Mouse (Mus musculus): ENCODE measurements around the gene Cipc.

DNA sequence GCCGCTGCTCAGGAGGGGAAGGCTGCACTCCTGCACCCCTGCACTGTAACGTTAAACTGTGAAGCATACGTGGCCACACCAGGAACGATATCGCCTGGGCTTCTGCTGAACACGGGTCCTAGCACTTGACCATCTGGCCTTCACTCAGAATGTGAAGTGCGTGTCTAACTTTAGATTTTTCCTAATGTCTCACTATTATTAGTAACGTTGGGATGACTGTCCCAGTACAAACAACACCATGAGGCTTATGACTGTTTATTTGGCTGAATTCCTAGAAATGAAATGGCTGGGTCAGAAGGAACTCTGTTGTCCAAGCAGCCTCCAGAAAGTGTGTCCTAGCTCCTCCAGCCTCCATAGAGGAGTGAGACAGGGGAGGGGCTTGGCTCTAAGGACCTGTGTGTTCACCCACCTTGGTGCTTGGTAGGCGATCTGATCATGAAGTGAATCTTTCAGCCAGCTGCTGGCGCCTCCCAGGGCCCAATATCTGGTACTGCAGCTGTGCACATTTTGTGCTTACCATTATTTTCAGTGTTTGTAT, 52.5 kb downstream of the Cipc start:
- TF ChIP-seq GATA1 (IDR thresholded peaks at IDR 0.05; ENCODE audit: borderline replicate concordance, low read length), result no peak
- TF ChIP-seq FLI1 (IDR thresholded peaks at IDR 0.05; ENCODE audit: low read length), result no peak

Measured in megakaryocyte, embryonic 14.5 days (primary cell).